Mouse (Mus musculus) G1E (cell line): ENCODE results near the gene Myom1.

Source experiments
- CTCF ChIP-seq: IDR thresholded peaks from 2 replicates; pipeline ENCODE4 v1.5.1; 2012; ENCODE audit warnings: low read depth, low read length, inconsistent platforms, mixed read lengths
- GATA2 ChIP-seq: IDR thresholded peaks from 2 replicates; pipeline ENCODE4 v1.6.1; 2012; ENCODE audit warnings: low read depth, low read length, inconsistent platforms, borderline replicate concordance

GRCm38 (mm10) chr17:71003721-71004120 lies 1.3 kb downstream of the Myom1 start:
- no peak for TF ChIP-seq CTCF
- TF ChIP-seq GATA2 = no peak
